Mouse (Mus musculus) cerebellum, adult 2 months (tissue): ENCODE measurements around the gene Gm10553.
"Not testable (repeated sequence)": the region's sequence is repeated elsewhere in the genome, so short reads cannot be mapped to it uniquely, and the experiment has no call there.

Experiments used
- CTCF ChIP-seq: fragments of 200-500 bp; IDR thresholded peaks from 2 replicates; pipeline ENCODE4 v1.5.1; 2011; ENCODE audit warnings: low read depth, mild to moderate bottlenecking, control low read depth, low read length, moderate library complexity, borderline replicate concordance; ENCODE audit not compliant: insufficient read depth
- POLR2A ChIP-seq: fragments of 200-500 bp; IDR thresholded peaks from 2 replicates; pipeline ENCODE4 v1.6.1; 2011; ENCODE audit warnings: low read length, control low read depth, borderline replicate concordance; ENCODE audit not compliant: insufficient read depth

DNA sequence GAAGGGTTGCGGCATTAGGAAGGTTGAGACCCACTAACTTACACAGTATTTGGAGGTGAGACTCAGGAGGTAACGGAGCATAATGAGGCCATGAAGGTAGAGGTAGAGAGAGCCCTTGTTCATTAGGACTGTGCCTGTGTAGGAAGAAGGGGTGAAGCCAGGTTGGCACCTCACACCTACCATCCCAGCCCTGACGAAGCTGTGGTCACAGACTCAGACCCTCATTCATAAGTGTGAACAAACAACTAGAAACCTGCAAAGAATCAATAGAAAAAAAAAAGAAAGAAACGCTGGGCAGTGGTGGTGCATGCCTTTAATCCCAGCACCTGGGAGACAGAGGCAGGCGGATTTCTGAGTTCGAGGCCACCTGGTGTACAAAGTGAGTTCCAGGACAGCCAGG, 18.4 kb downstream of the Gm10553 start:
- not testable (repeated sequence) for TF ChIP-seq CTCF, POLR2A
